Mouse (Mus musculus) spleen, embryonic (tissue): ENCODE measurements around the gene Gm10964.
"Not testable (repeated sequence)": the region's sequence is repeated elsewhere in the genome, so short reads cannot be mapped to it uniquely, and the experiment has no call there.

Experiments used
- CTCF ChIA-PET: fragments of 350-600 bp; sonication (Branson Sonifier 250); formaldehyde crosslinking; loops from one replicate; lab custom pipeline; 2022; lab: Charles Lee

Gene Gm10964

GRCm38 (mm10) chr3:103773508-103773907 is 34.3 kb downstream of the Gm10964 start:
- CTCF ChIA-PET, result interaction anchor here (0.9 to 1.2 kb wide), 3 partner anchors 10 to 29 kb away, joined by 3 to 8 read pairs (median 3); no protein-coding TSS in a partner anchor

GRCm38 (mm10) chr3:103774009-103774408 is 34.8 kb downstream of the Gm10964 start:
- CTCF ChIA-PET, result interaction anchor here (0.9 to 1.2 kb wide), 3 partner anchors 10 to 28 kb away, joined by 3 to 8 read pairs (median 3); no protein-coding TSS in a partner anchor

- CTCF ChIA-PET, result interaction anchor here (0.7 kb wide), 1 partner anchor 108 kb away, joined by 4 read pairs; no protein-coding TSS in a partner anchor
These were observed 38.8 kb downstream of the Gm10964 start for GRCm38 (mm10) chr3:103777940-103778339.

- CTCF ChIA-PET, result interaction anchor here (0.9 kb wide), 1 partner anchor 10 kb away, joined by 3 read pairs; no protein-coding TSS in a partner anchor
These were observed 39.5 kb downstream of the Gm10964 start for GRCm38 (mm10) chr3:103778660-103779059.

- CTCF ChIA-PET, result interaction anchor here (0.9 kb wide), 1 partner anchor 10 kb away, joined by 3 read pairs; no protein-coding TSS in a partner anchor
These were observed 40.0 kb downstream of the Gm10964 start for GRCm38 (mm10) chr3:103779183-103779582.

- CTCF ChIA-PET, result no interaction called here
These were observed 41.1 kb downstream of the Gm10964 start for GRCm38 (mm10) chr3:103780271-103780670.

GRCm38 (mm10) chr3:103780777-103781176 is 41.6 kb downstream of the Gm10964 start:
- CTCF ChIA-PET, result interaction anchor here (0.7 kb wide), 1 partner anchor 12 kb away, joined by 3 read pairs; no protein-coding TSS in a partner anchor

- CTCF ChIA-PET, result interaction anchor here (0.6 to 0.9 kb wide), 2 partner anchors 9 to 28 kb away, joined by 3 read pairs; no protein-coding TSS in a partner anchor
These were observed 43.9 kb downstream of the Gm10964 start for GRCm38 (mm10) chr3:103782844-103783609.

GRCm38 (mm10) chr3:103787225-103787624 is 48.1 kb downstream of the Gm10964 start:
- CTCF ChIA-PET, result no interaction called here

- CTCF ChIA-PET, result interaction anchor here (0.7 to 2.0 kb wide), 5 partner anchors 10 to 27 kb away, joined by 3 to 6 read pairs (median 5); no protein-coding TSS in a partner anchor
These were observed 49.9 kb downstream of the Gm10964 start for GRCm38 (mm10) chr3:103789096-103789495.

GRCm38 (mm10) chr3:103789891-103790345 is 50.8 kb downstream of the Gm10964 start:
- CTCF ChIA-PET, result interaction anchor here (0.7 to 2.0 kb wide), 4 partner anchors 11 to 18 kb away, joined by 3 to 6 read pairs (median 6); no protein-coding TSS in a partner anchor

GRCm38 (mm10) chr3:103790346-103791145 is 51.4 kb downstream of the Gm10964 start:
- CTCF ChIA-PET, result interaction anchor here (0.9 to 2.0 kb wide), 3 partner anchors 11 to 18 kb away, joined by 3 to 6 read pairs (median 6); no protein-coding TSS in a partner anchor

GRCm38 (mm10) chr3:103791230-103792110 is 52.3 kb downstream of the Gm10964 start, which contains the start of gene Hipk1:
Hipk1 (minus strand) TSS chr3:103791563.
- CTCF ChIA-PET, result no interaction called here

GRCm38 (mm10) chr3:103792111-103792406 is 52.9 kb downstream of the Gm10964 start:
- CTCF ChIA-PET, result not testable (repeated sequence)

GRCm38 (mm10) chr3:103792566-103792965 is 53.4 kb downstream of the Gm10964 start:
- CTCF ChIA-PET, result no interaction called here
